Mouse (Mus musculus) retina, embryonic 14.5 days (tissue): ENCODE data around the gene Gm49398.

Source experiments
- DNase-seq: peaks from one replicate; pipeline ENCODE4 v3.0.0-alpha.2; 2015; ENCODE audit warnings: low spot score

Gm49398 gene

DNA sequence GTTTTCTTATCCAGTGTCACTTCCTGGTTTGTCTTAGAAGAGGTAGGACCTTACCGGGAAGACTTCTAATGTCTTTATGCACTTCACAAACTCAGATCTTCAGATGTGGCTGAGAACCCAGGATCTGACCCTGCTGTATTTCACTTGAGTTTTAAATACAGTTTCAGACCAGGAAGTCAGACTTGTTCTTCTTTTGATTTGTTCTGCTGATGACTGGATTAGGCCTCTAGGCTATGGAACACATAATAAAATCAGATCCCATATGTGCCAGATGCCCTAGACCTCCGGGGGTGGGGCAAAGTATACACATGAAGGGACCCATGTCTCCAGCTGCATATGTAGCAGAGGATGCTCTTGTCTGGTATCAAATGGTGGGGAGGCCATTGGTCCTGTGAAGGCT lies at the start of gene Gm49398:
Gene Gm49398 (minus strand): TSS at position 101 of the 400 bp plus-strand sequence.
- no peak for DNase-seq

- DNase-seq, result no peak
Measured at GRCm38 (mm10) chr13:61255258-61255657, 33.4 kb downstream of the Gm49398 start, which contains the start of gene Cts8. Cts8 (minus strand) TSS chr13:61255358.

- peak; percentile 63 for DNase-seq
Measured at GRCm38 (mm10) chr13:61241076-61241947, 47.3 kb downstream of the Gm49398 start.

- no peak for DNase-seq
Measured at GRCm38 (mm10) chr13:61203310-61203709, 85.3 kb downstream of the Gm49398 start, which contains the start of gene Cts6. Cts6 (minus strand) TSS chr13:61203410.
